Mouse (Mus musculus): ENCODE measurements around the gene Npb.
A peak's percentile ranks its signal among the peaks of the same experiment; 100 is the strongest.
"Not testable (repeated sequence)": the region's sequence is repeated elsewhere in the genome, so short reads cannot be mapped to it uniquely, and the experiment has no call there.

Npb gene

GRCm38 (mm10) chr11:120608241-120609034 lies at the start of gene Npb:
Npb (plus strand) TSS chr11:120608477.
- no peak for DNase-seq (ENCODE audit: low read depth)

DNA sequence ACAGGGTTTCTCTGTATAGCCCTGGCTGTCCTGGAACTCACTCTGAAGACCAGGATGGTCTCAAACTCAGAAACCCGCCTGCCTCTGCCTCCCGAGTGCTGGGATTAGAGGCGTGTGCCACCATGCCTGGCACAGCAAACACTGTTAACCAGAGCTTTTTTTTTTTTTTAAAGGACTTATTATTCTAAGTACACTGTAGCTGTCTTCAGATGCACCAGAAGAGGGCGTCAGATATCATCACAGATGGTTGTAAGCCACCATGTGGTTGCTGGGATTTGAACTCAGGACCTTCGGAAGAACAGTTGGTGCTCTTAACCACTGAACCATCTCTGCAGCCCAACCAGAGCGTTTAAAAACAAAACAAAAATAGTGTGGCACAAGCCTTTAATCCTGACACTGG lies 49.4 kb upstream of the Npb start:
- DNase-seq (ENCODE audit: low read depth) = not testable (repeated sequence)

DNA sequence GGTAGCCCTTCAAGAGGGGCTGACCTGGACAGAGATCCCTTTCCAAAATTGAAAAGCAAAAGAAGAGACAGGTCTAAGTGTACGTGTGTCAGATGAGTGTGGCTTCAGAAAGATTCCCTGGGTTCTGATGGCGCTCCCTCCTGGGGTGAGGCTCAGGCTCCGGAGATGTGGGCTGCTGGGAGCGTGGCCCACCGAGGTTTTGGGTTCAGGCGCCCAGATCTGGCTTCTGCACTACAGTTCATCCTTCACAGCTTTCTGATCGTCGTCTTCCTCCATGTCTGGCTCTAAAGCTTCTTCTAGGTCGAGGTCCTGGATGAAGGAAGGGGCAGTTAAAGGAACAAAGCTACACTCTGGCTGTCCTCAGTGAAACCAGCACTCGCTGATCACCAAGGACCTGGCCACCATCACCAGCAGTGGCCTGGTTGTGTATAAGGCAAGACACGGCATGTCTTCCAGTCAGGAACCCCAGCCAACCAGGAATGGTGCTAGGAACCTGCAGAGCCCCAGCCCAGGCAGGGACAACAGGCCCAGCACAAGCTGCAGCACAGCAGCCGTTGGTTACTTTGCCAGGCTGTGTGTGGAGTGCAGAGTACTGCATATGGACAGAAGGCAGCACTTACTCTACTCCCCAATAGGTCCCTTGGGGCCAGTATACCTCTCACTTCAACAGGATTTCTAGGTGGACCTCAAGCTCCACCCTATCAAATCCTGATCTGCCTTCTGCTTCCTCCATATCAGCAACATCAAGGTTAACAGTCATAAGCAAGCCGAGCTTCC lies 47.1 kb upstream of the Npb start:
- no peak for DNase-seq (ENCODE audit: low read depth)

DNA sequence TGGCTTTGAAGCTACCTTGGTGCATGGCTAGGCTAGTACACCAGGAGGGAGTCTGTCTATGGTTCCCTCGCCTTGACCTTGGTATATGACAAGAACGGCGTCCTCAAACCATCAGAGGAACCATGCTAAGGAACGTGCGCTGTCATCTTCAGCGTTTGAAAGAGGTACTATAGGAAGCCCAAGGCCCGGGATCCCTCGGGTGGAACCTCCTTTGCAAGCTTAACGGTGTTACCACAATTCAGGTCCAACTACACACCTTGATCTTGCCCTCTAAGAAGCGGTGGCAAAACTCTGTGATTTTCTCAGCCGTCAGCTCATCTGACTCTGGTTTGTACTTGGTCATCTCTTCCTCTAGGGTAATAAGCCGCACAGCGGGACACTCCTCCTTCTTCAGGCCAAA lies 45.3 kb upstream of the Npb start:
- DNase-seq (ENCODE audit: low read depth) = no peak

GRCm38 (mm10) chr11:120565114-120565513 lies 43.2 kb upstream of the Npb start:
- no peak for DNase-seq (ENCODE audit: low read depth)

GRCm38 (mm10) chr11:120568324-120568723 lies 40.0 kb upstream of the Npb start:
- DNase-seq (ENCODE audit: low read depth) = no peak

- DNase-seq (ENCODE audit: low read depth) = no peak
These were observed 37.2 kb upstream of the Npb start for GRCm38 (mm10) chr11:120571122-120571521.

- DNase-seq (ENCODE audit: low read depth) = no peak
These were observed 36.4 kb upstream of the Npb start for GRCm38 (mm10) chr11:120571754-120572416.

GRCm38 (mm10) chr11:120572417-120572751 lies 35.9 kb upstream of the Npb start:
- DNase-seq (ENCODE audit: low read depth) = no peak

- DNase-seq (ENCODE audit: low read depth) = peak; percentile 98
These were observed 35.3 kb upstream of the Npb start, which contains the start of gene P4hb for GRCm38 (mm10) chr11:120572752-120573584. P4hb (minus strand) TSS chr11:120573253.

GRCm38 (mm10) chr11:120573585-120574277 lies 34.5 kb upstream of the Npb start:
- peak; percentile 87 for DNase-seq (ENCODE audit: low read depth)

- DNase-seq (ENCODE audit: low read depth) = peak; percentile 53
These were observed 34.0 kb upstream of the Npb start for GRCm38 (mm10) chr11:120574278-120574600.

DNA sequence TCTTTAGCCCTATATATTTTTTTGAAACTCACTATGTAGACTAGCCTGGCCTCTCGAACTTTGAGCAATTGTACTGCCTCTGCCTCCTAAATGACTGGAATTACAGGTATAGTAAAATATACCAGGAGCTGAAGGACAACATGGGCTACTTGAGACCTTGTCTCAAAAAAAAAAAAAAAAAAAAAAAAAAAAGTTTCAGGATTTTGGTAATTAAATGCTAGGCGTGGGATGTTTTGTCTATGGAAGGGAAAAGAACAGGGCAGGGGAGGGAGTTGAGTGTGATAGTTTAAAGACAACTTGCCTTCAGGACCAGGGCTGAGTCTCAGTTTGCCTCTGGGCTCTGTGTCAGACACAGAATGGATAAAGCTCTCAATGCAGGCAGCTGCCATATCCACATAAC lies 33.2 kb upstream of the Npb start:
- DNase-seq (ENCODE audit: low read depth) = no peak

- DNase-seq (ENCODE audit: low read depth) = no peak
These were observed 32.3 kb upstream of the Npb start for GRCm38 (mm10) chr11:120575940-120576339.

DNA sequence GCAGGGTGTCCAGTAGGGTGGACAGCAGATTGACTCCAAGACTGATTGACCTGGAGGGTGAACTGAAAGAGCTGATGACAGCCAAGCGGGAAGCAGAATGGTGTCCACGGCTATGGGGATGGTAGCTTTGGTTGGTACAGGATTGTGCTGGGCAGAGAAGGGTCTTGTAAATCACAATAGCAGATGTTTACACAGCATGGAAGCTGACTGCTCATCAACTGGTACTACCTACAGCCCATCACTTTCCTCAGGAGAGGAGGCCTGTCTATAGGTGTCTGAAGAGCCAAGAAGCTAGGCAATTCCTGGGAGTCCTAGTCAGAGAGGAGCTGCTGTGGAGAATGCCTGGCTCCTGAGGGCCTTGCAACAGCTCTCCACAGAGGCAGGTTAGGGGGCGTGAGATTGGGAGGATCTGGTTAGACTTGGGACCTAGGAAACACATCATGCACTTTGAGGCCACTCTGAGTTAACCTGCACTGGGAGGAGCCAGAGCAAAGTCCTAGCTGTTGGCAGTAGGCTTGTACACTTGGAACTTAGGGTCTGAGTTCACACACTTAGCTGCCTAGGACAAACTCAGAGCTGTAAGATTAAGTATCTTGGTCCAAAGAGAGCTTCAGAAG lies 31.8 kb upstream of the Npb start:
- DNase-seq (ENCODE audit: low read depth) = no peak

- peak; percentile 70 for DNase-seq (ENCODE audit: low read depth)
These were observed 30.9 kb upstream of the Npb start for GRCm38 (mm10) chr11:120577211-120578023.

GRCm38 (mm10) chr11:120578024-120578693 lies 30.1 kb upstream of the Npb start:
- no peak for DNase-seq (ENCODE audit: low read depth)

DNA sequence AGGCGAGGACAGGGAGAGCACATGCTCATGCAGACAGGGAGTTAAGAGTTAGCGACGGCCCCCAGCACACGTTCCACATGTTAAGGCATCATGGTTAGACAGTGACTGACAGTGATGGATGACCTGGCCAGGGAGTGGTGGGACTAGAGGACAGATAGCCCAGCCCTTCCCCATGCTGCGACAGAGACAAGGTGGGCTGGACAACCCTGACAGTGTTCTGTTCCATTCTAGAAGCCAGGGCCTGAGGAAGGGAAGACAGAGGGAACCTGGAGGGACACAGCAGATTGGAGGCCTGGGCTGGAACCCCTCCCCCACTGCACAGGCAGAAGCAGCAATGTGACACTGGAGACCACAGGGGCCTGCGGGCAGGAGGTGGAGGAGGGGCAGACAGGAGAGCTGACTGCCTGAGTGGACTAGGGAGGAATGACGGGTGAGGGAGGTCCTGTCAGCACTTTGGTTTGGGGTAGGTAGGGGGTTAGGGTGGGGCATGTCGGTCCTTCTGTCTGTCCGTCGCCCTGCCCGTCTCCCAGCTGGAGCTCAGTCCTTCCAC lies 29.5 kb upstream of the Npb start:
- no peak for DNase-seq (ENCODE audit: low read depth)

Data from induced T-regulatory cell, adult 2 months (primary cell).